Mouse (Mus musculus) lung, postnatal 36 days (tissue): Measurements from ENCODE around the gene Snx1.

Experiments
- DNase-seq: peaks from one replicate; pipeline ENCODE4 v3.0.0; 2022; ENCODE audit warnings: mixed read lengths

The Snx1 gene

GRCm38 (mm10) chr9:66126456-66127192, at the start of gene Snx1, which contains the start of gene Ciao2a:
Gene Snx1, minus strand, starts transcription at chr9:66126587.
Gene Ciao2a, plus strand, starts transcription at chr9:66126611.
- DNase-seq, result peak; percentile 98

GRCm38 (mm10) chr9:66174985-66175384, 48.6 kb upstream of the Snx1 start:
- DNase-seq, result no peak

- DNase-seq, result no peak
These were observed 47.0 kb upstream of the Snx1 start for GRCm38 (mm10) chr9:66173316-66173855.

GRCm38 (mm10) chr9:66171275-66171921, 45.0 kb upstream of the Snx1 start:
- DNase-seq, result peak; percentile 56

- DNase-seq, result no peak
These were observed 44.1 kb upstream of the Snx1 start for GRCm38 (mm10) chr9:66170506-66170905.

- peak; percentile 54 for DNase-seq
These were observed 41.8 kb upstream of the Snx1 start for GRCm38 (mm10) chr9:66168233-66168632.

GRCm38 (mm10) chr9:66167222-66167621, 40.8 kb upstream of the Snx1 start:
- no peak for DNase-seq

- no peak for DNase-seq
These were observed 36.6 kb upstream of the Snx1 start for GRCm38 (mm10) chr9:66162995-66163394.

GRCm38 (mm10) chr9:66160155-66160554, 33.8 kb upstream of the Snx1 start:
- DNase-seq, result no peak

- DNase-seq, result no peak
These were observed 32.6 kb upstream of the Snx1 start for GRCm38 (mm10) chr9:66158885-66159430.

- peak; percentile 87 for DNase-seq
These were observed 31.8 kb upstream of the Snx1 start, which contains the start of gene Dapk2 for GRCm38 (mm10) chr9:66157958-66158830. Gene Dapk2, plus strand, starts transcription at chr9:66158223.

GRCm38 (mm10) chr9:66155534-66155933, 29.1 kb upstream of the Snx1 start:
- no peak for DNase-seq

- no peak for DNase-seq
These were observed 27.6 kb upstream of the Snx1 start for GRCm38 (mm10) chr9:66154013-66154412.

- DNase-seq, result no peak
These were observed 27.2 kb upstream of the Snx1 start for GRCm38 (mm10) chr9:66153594-66153993.

GRCm38 (mm10) chr9:66152011-66152410, 25.6 kb upstream of the Snx1 start:
- no peak for DNase-seq

GRCm38 (mm10) chr9:66146141-66146540, 19.8 kb upstream of the Snx1 start:
- no peak for DNase-seq

- peak; percentile 84 for DNase-seq
These were observed 17.9 kb upstream of the Snx1 start for GRCm38 (mm10) chr9:66144248-66144647.

- DNase-seq, result no peak
These were observed 15.9 kb upstream of the Snx1 start for GRCm38 (mm10) chr9:66142265-66142664.

- DNase-seq, result no peak
These were observed 11.8 kb upstream of the Snx1 start for GRCm38 (mm10) chr9:66138193-66138592.

- peak; percentile 28 for DNase-seq
These were observed 9.6 kb upstream of the Snx1 start for GRCm38 (mm10) chr9:66135967-66136366.

GRCm38 (mm10) chr9:66131466-66131865, 5.1 kb upstream of the Snx1 start:
- peak; percentile 62 for DNase-seq

- no peak for DNase-seq
These were observed 1.5 kb upstream of the Snx1 start for GRCm38 (mm10) chr9:66127884-66128283.

GRCm38 (mm10) chr9:66127193-66127546, 783 bp upstream of the Snx1 start:
- no peak for DNase-seq
